Mouse (Mus musculus) stomach, postnatal 0 days (tissue): Measurements from ENCODE around the gene Sestd1. TPM values are rescaled to one million over a fixed set of nuclear protein-coding genes. Genes with fewer than 3 reads are reported as not detected.

ENCODE experiments used
- ATAC-seq: fragments of 200-750 bp; cut with Nextera tagmentation; 2 replicates; pipeline ENCODE4 v1.8.0; 2017; ENCODE audit not compliant: low FRiP score, low TSS enrichment
- DNase-seq: peaks from one replicate; pipeline ENCODE4 v3.0.0-alpha.2; 2016; ENCODE audit warnings: low spot score
- H3K27ac ChIP-seq: fragments of 300-500 bp; sonication (generic); replicated peaks from 2 replicates; pipeline ENCODE4 v1.5.1; 2014; ENCODE audit warnings: mild to moderate bottlenecking, control low read depth
- H3K27me3 ChIP-seq: fragments of 300-500 bp; sonication (generic); 2 replicates; pipeline ENCODE4 v1.6.1; 2014; ENCODE audit warnings: low read length; ENCODE audit not compliant: control insufficient read depth, insufficient read depth
- H3K36me3 ChIP-seq: fragments of 300-500 bp; sonication (generic); 2 replicates; pipeline ENCODE4 v1.6.1; 2014; ENCODE audit warnings: low read length, mixed read lengths; ENCODE audit not compliant: control insufficient read depth, insufficient read depth
- H3K4me1 ChIP-seq: fragments of 300-500 bp; sonication (generic); replicated peaks from 2 replicates; pipeline ENCODE4 v1.6.1; 2014; ENCODE audit warnings: antibody characterized with exemption; ENCODE audit not compliant: control insufficient read depth, insufficient read depth
- H3K4me2 ChIP-seq: fragments of 300-500 bp; sonication (generic); replicated peaks from 2 replicates; pipeline ENCODE4 v1.6.1; 2014; ENCODE audit warnings: low read depth, mild to moderate bottlenecking, control low read depth, moderate library complexity
- H3K4me3 ChIP-seq: fragments of 300-500 bp; sonication (generic); 2 replicates; pipeline ENCODE4 v1.5.1; 2014; ENCODE audit warnings: low read depth, low read length, control low read depth
- H3K9ac ChIP-seq: fragments of 300-500 bp; sonication (generic); 2 replicates; pipeline ENCODE4 v1.6.1; 2014; ENCODE audit warnings: mild to moderate bottlenecking, low read length, control low read depth, mixed read lengths
- H3K9me3 ChIP-seq: fragments of 300-500 bp; sonication (generic); 2 replicates; pipeline ENCODE4 v1.6.1; 2016; ENCODE audit warnings: low read length; ENCODE audit not compliant: control insufficient read depth
- CTCF ChIP-seq: IDR thresholded peaks from 2 replicates; pipeline ENCODE4 v1.5.1; 2016; ENCODE audit warnings: antibody characterized with exemption, low read depth, mild to moderate bottlenecking, moderate library complexity
- EP300 ChIP-seq: optimal IDR thresholded peaks from 2 replicates; pipeline ENCODE3; 2016; ENCODE audit warnings: antibody characterized with exemption
- WGBS: fragments of 180-500 bp; shearing (Covaris S2); extraction: QIAGEN DNeasy Blood & Tissue Kit; methylation state at CpG from one replicate; pipeline ENCODE4 v1.1.7; 2014; 5-methylcytosine and 5-hydroxymethylcytosine counted together
- polyA plus RNA-seq: library from polyadenylated mRNA; unstranded; fragments of >200 nt; fragmentation: Nextera tagmentation; extraction: Ambion mirVana; gene quantifications from 2 replicates; pipeline ENCODE4 v1.2.1, GENCODE M21; 2015

The Sestd1 gene
- polyA plus RNA-seq, 1 experiment from 2014 or later = 7.5 TPM

DNA sequence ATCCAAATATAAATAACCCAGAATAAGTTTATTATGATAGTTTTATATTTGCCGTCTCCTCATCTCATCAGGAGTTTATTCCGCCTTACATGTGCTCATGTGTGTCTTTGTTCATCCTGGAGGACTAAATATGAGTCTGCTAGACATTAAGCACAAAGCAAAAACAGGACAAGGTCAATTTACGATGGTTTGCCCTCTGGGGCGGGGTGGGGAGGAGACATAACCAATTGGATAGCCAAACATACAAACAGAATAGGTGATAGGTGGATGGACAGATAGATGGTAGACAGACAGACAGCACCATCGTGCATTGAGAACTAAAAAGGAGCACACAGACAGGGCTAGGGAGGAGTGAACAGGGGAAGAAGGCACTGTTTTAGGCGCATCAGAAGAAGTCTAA, 106.6 kb downstream of the Sestd1 start:
- H3K27ac ChIP-seq = no peak overlapping the region

DNA sequence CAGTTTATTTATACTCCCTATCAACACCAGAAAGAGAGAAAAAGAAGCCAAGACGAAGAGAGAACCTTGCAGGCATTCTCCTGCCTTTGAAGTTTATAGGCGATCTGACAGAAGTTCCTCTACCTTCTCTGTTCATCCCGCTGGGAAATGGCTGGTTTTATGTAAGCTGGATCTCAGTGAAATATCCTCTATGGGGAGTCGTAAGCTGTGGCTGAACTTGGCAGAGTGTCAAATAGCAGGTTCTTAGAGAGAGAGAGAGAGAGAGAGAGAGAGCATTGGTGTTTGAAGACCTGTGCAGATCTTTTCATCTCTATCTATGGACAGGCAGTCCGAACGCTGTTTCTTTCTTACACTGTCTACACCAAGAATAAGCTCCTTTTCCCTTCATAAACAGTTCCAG, 107.0 kb downstream of the Sestd1 start:
- 64% methylated on average over 6 of the region's 6 CpGs for WGBS
- DNase-seq = no peak
- Histone ChIP-seq H3K9ac (no peak overlapping the region), H3K4me1 (peaks cover 2% of the 10 kb centered on the region; the same call in 1 of the 2 replicates), H3K4me2 (no peak overlapping the region), H3K4me3 (no peak overlapping the region), H3K27ac (no peak overlapping the region), H3K9me3 (no peaks in the 10 kb centered on the region), H3K27me3 (no peaks in the 10 kb centered on the region), H3K36me3 (no peaks in the 10 kb centered on the region)
- ATAC-seq = no peak
- no peak for TF ChIP-seq EP300
- TF ChIP-seq CTCF = no peak

More for the DNA sequence above, 106.6 kb downstream of the Sestd1 start:
- Histone ChIP-seq H3K9ac (no peak overlapping the region), H3K4me2 (no peak overlapping the region), H3K4me3 (no peak overlapping the region), H3K27me3 (no peaks in the 10 kb centered on the region), H3K36me3 (no peaks in the 10 kb centered on the region), H3K9me3 (no peaks in the 10 kb centered on the region), H3K4me1 (peaks cover 2% of the 10 kb centered on the region; the same call in 1 of the 2 replicates)
- DNase-seq (no peak), ATAC-seq (no peak)
- WGBS = 86% methylated on average over 6 of the region's 6 CpGs
- TF ChIP-seq CTCF (no peak), EP300 (no peak)

DNA sequence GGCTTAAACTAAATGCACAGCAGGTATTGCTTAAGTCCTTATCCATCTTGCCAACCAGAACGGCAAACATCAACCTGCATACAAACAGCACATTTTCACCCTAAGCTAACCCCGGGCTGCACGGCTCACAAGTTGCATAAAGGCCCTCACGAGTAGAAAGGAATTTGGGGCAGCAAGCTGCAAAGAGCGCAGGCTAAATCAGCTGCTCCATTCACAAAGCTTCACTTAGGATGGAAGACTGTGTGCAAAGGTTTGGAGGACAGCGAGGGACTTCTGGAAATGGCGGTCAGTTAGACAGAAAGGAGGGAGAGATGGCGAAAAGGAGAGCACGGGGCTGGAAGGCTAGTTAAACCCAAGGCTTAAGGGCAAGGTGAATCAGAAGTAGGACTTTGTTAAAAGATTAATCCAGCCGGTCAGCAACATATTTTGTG, 108.1 kb downstream of the Sestd1 start:
- DNase-seq (peak; percentile 51), ATAC-seq (peak; percentile 34)
- Histone ChIP-seq H3K9ac (no peak overlapping the region), H3K27ac (peak overlapping the region; percentile 78), H3K27me3 (no peaks in the 10 kb centered on the region), H3K4me3 (no peak overlapping the region), H3K4me2 (peak overlapping the region; percentile 50), H3K36me3 (no peaks in the 10 kb centered on the region), H3K4me1 (peaks cover 2% of the 10 kb centered on the region; the same call in 1 of the 2 replicates), H3K9me3 (no peaks in the 10 kb centered on the region)
- TF ChIP-seq CTCF (no peak), EP300 (no peak)
- 43% methylated on average over 10 of the region's 10 CpGs for WGBS

DNA sequence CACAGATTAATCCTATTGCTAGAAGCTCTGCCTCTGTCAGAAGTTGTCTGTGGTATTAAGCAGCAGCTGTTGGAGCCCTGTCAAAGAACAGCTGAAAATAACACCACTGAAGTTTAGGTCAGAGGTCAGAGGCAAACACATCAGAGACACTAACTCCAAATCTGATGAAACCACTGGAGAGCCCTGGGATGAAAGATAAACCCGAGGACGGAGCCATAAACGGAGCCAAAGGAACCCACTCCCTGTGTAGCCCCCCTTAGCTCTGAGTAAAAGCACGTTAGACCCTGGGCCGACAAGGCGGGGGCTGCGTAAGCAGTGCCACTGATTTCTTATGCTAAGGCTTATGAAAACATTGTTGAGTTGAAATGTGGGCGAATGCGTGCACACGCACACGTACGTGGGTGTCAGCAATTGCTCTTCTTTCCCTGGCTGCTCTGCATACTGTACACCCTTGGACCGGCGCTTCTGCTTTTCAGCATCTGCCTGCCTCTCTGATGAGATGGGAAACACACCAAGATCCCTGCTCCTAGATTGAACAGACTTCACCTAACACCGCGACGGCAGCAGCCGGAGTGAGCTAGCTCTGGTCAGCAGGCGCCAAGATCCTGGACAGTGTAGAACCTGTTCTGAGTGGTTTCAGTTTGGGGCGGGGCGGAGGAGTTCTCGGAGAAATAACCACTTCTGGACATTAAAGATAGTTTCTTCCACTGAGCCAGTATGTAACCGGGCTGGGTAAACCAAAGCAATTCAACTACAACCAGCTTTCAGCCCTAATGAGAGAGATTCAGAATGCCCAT, 108.8 kb downstream of the Sestd1 start:
- ATAC-seq (peak; percentile 80), DNase-seq (peak; percentile 75)
- Histone ChIP-seq H3K4me1 (peaks cover 2% of the 10 kb centered on the region; the same call in 1 of the 2 replicates), H3K9me3 (no peaks in the 10 kb centered on the region), H3K4me2 (peak overlapping the region; percentile 50), H3K27ac (peak overlapping the region; percentile 78), H3K36me3 (no peaks in the 10 kb centered on the region), H3K27me3 (no peaks in the 10 kb centered on the region), H3K9ac (peak overlapping the region; percentile 48), H3K4me3 (peak overlapping the region; percentile 27)
- no peak for TF ChIP-seq EP300
- TF ChIP-seq CTCF = no peak
- WGBS = 18% methylated on average over 23 of the region's 23 CpGs

DNA sequence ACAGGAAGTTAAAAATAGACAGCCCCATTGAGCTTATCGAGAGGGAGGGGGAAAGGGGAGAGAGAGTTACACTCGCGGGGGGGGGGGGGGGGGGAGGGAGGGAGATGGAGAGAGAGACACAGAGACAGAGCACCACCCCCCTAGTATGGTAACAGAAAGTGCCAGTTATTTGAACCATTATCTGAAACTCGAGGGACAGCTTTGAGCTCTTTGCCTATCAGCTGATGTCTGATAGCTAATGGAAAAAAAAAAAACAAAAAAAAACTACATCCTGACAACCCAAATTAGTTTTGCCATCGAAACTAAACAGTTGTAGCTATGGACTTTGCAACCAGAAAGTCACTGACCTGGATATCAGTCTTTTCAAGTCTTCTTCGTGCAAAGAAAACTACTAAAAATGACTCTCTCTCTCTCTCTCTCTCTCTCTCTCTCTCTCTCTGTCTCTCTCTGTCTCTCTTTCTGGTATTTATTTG, 109.7 kb downstream of the Sestd1 start, which contains the start of gene Ccdc141:
Gene Ccdc141 (minus strand): TSS at position 4 of the 473 bp plus-strand sequence.
- H3K4me1 ChIP-seq = peaks cover 2% of the 10 kb centered on the region; the same call in 1 of the 2 replicates
- TF ChIP-seq CTCF = no peak
- no peak for TF ChIP-seq EP300

More for the DNA sequence above, 109.7 kb downstream of the Sestd1 start, which contains the start of gene Ccdc141:
- DNase-seq = no peak
- no peak for ATAC-seq
- no peaks in the 10 kb centered on the region for H3K36me3 ChIP-seq
- peak within 1 kb of the TSS; percentile 92 for H3K4me2 ChIP-seq
- no peaks in the 10 kb centered on the region for H3K9me3 ChIP-seq
- peak within 1 kb of the TSS; percentile 88 for H3K27ac ChIP-seq
- WGBS = 1% methylated on average over 3 of the region's 6 CpGs
- H3K27me3 ChIP-seq = no peaks in the 10 kb centered on the region
- H3K4me3 ChIP-seq = peak within 1 kb of the TSS; percentile 61
- peak within 1 kb of the TSS; percentile 70 for H3K9ac ChIP-seq
